In the genomic region with DNA sequence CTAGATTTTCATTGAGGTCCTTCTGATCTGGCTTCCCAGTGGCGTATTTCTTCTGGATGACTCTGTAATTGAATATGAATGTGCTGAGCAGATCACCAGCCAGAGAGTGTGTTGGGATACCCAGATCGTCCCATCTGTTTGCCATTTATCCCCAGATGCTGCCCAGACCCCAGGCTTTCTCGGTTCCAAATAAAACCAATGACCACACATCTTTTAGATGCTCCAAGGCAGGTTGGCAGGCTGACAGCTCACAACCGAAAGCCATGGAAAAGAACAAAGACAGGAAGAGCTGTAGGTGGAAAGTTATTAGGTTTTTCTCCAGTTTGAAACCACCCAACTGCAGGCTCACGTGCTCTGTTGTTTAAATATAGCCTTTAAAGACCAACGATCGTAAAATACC, we compare ENCODE assay signal across 9 mouse cellular contexts.
DNase-seq lines count a peak whose midpoint lies in the region; ATAC-seq lines count a peak whose summit lies in the region.
"Had no signal": no experiment of that assay in that cellular context is flagged by ENCODE, and none has a peak within 500 bp of the region (broad histone marks: within the 10 kb centered on the region; RNA-seq: fewer than 3 reads in every experiment).

No protein-coding gene starts in this region.

- intact Hi-C loops in heart, postnatal 10 days (cut with DNase I), result loop anchor here (5.0 kb wide), 1 partner anchor 140 kb away; no protein-coding TSS in a partner anchor

- ATAC-seq in kidney, embryonic 15.5 days (replicated peaks; ENCODE audit: low FRiP score), result no peak
- 0 out of 2 replicates have a peak, but pooled peaks have one; percentile 60 for ATAC-seq in embryonic facial prominence, embryonic 14.5 days (ENCODE audit: low read depth)
- no peak for ATAC-seq in erythroblast, adult 5-6 weeks (replicated peaks; ENCODE audit: low FRiP score, poor library complexity, severe bottlenecking)

- no peaks in the 10 kb centered on the region for H3K9me3 ChIP-seq in kidney, embryonic 15.5 days (replicated peaks)
- no peaks in the 10 kb centered on the region for H3K9me3 ChIP-seq in embryonic facial prominence, embryonic 14.5 days (ENCODE audit: control insufficient read depth, low read length)
- H3K9me3 ChIP-seq: liver, embryonic 15.5 days had no signal

- DNase-seq in kidney, adult 18-20 months, result no peak
- peak; percentile 82 for DNase-seq in embryonic facial prominence, embryonic 14.5 days (ENCODE audit: low spot score)
- peak; percentile 59 to 61 for DNase-seq in heart, postnatal 10 days
- DNase-seq in lung, postnatal 4 days, result peak; percentile 47 to 54
- DNase-seq in adrenal gland, postnatal 25 days, result no peak
- DNase-seq in urinary bladder, postnatal 10 days (ENCODE audit: low spot score), result no peak

- peak overlapping the region; percentile 5; the same call in 1 of the 2 replicates for H3K27ac ChIP-seq in kidney, embryonic 15.5 days
- peak overlapping the region; percentile 68 for H3K27ac ChIP-seq in embryonic facial prominence, embryonic 14.5 days (replicated peaks; ENCODE audit: low read depth, low read length)
- H3K27ac ChIP-seq: liver, embryonic 15.5 days had no signal

- no peak overlapping the region for H3K9ac ChIP-seq in kidney, embryonic 15.5 days
- H3K9ac ChIP-seq in embryonic facial prominence, embryonic 14.5 days (ENCODE audit: low read depth, low read length), result no peak overlapping the region
- H3K9ac ChIP-seq: liver, embryonic 15.5 days had no signal

- H3K27me3 ChIP-seq in kidney, embryonic 15.5 days, result no peaks in the 10 kb centered on the region
- H3K27me3 ChIP-seq in embryonic facial prominence, embryonic 14.5 days (replicated peaks; ENCODE audit: control insufficient read depth, insufficient read depth, low read length), result no peaks in the 10 kb centered on the region
- H3K27me3 ChIP-seq: liver, embryonic 15.5 days had no signal

- no peak overlapping the region for H3K4me3 ChIP-seq in kidney, embryonic 15.5 days (replicated peaks)
- no peak overlapping the region for H3K4me3 ChIP-seq in embryonic facial prominence, embryonic 14.5 days (ENCODE audit: low read depth, low read length)
- H3K4me3 ChIP-seq: liver, embryonic 15.5 days had no signal

- no peak overlapping the region for H3K4me2 ChIP-seq in kidney, embryonic 15.5 days
- no peak overlapping the region for H3K4me2 ChIP-seq in embryonic facial prominence, embryonic 14.5 days (ENCODE audit: low read depth, low read length)
- H3K4me2 ChIP-seq: liver, embryonic 15.5 days had no signal

- 62% methylated on average over 7 of the region's 7 CpGs for WGBS in kidney, embryonic 15.5 days
- WGBS in embryonic facial prominence, embryonic 14.5 days, result 50% methylated on average over 7 of the region's 7 CpGs

- H3K4me1 ChIP-seq in kidney, embryonic 15.5 days, result 0 out of 2 replicates have a peak, but pooled peaks cover 6% of the 10 kb centered on the region
- H3K4me1 ChIP-seq in embryonic facial prominence, embryonic 14.5 days (ENCODE audit: control insufficient read depth, insufficient read depth, low read length), result peaks cover 6% of the 10 kb centered on the region; the same call in 1 of the 2 replicates
- H3K4me1 ChIP-seq: liver, embryonic 15.5 days had no signal

- peaks cover 33% of the 10 kb centered on the region for H3K36me3 ChIP-seq in kidney, embryonic 15.5 days
- peaks cover 24% of the 10 kb centered on the region for H3K36me3 ChIP-seq in embryonic facial prominence, embryonic 14.5 days (ENCODE audit: control insufficient read depth, insufficient read depth, low read length)

Comparison
In these comparisons a context has a peak if more than half of its experiments do, and no peak if none do; other contexts are left out.
1. DNase-seq: peak in embryonic facial prominence, embryonic 14.5 days (single experiment), heart, postnatal 10 days (2 of 2) and lung, postnatal 4 days (2 of 2); none in kidney, adult 18-20 months (single experiment), adrenal gland, postnatal 25 days (single experiment) and urinary bladder, postnatal 10 days (single experiment).